Mouse (Mus musculus) brain, adult 2 months (tissue): Measurements from ENCODE around the gene Asic1.

Experiments
- DNase-seq: peaks from one replicate; pipeline ENCODE4 v3.0.0; 2011; ENCODE audit warnings: low read depth, low spot score

Asic1 gene

GRCm38 (mm10) chr15:99663964-99664599 lies 6.1 kb upstream of the Asic1 start:
- DNase-seq = peak; percentile 71

- peak; percentile 94 for DNase-seq
Measured at GRCm38 (mm10) chr15:99664600-99665451, 5.3 kb upstream of the Asic1 start.

GRCm38 (mm10) chr15:99667544-99667943 lies 2.6 kb upstream of the Asic1 start:
- no peak for DNase-seq

- peak; percentile 91 for DNase-seq
Measured at GRCm38 (mm10) chr15:99668881-99669280, 1.3 kb upstream of the Asic1 start.

- no peak for DNase-seq
Measured at GRCm38 (mm10) chr15:99669392-99669791, 776 bp upstream of the Asic1 start.

- peak; percentile 62 for DNase-seq
Measured at GRCm38 (mm10) chr15:99670964-99671670, 949 bp downstream of the Asic1 start.

GRCm38 (mm10) chr15:99671783-99672182 lies 1.6 kb downstream of the Asic1 start:
- DNase-seq = peak; percentile 65

- no peak for DNase-seq
Measured at GRCm38 (mm10) chr15:99674866-99675265, 4.7 kb downstream of the Asic1 start.

- peak; percentile 65 for DNase-seq
Measured at GRCm38 (mm10) chr15:99677089-99677488, 6.9 kb downstream of the Asic1 start.

- peak; percentile 54 for DNase-seq
Measured at GRCm38 (mm10) chr15:99678063-99678800, 8.1 kb downstream of the Asic1 start.

- no peak for DNase-seq
Measured at GRCm38 (mm10) chr15:99679008-99679407, 8.8 kb downstream of the Asic1 start.

GRCm38 (mm10) chr15:99682880-99683279 lies 12.7 kb downstream of the Asic1 start:
- no peak for DNase-seq

GRCm38 (mm10) chr15:99684156-99684555 lies 14.0 kb downstream of the Asic1 start:
- no peak for DNase-seq

GRCm38 (mm10) chr15:99688712-99689111 lies 18.5 kb downstream of the Asic1 start:
- peak; percentile 93 for DNase-seq

GRCm38 (mm10) chr15:99690924-99691323 lies 20.8 kb downstream of the Asic1 start:
- no peak for DNase-seq

- DNase-seq = peak; percentile 56
Measured at GRCm38 (mm10) chr15:99691976-99692375, 21.8 kb downstream of the Asic1 start.

- DNase-seq = no peak
Measured at GRCm38 (mm10) chr15:99697309-99697708, 27.1 kb downstream of the Asic1 start.

- peak; percentile 78 for DNase-seq
Measured at GRCm38 (mm10) chr15:99698533-99699085, 28.4 kb downstream of the Asic1 start.

- no peak for DNase-seq
Measured at GRCm38 (mm10) chr15:99699715-99700114, 29.5 kb downstream of the Asic1 start.

- no peak for DNase-seq
Measured at GRCm38 (mm10) chr15:99700219-99701106, 30.3 kb downstream of the Asic1 start.
